Comparison of ENCODE assay signal across 26 mouse cellular contexts in genomic region chr8:119620848-119621465, GRCm38 (mm10). TPM values are rescaled to one million over a fixed set of nuclear protein-coding genes. Genes with fewer than 3 reads are reported as not detected.
DNase-seq lines count a peak whose midpoint lies in the region; ATAC-seq and TF ChIP-seq lines count a peak whose summit lies in the region.
"Had no signal": no experiment of that assay in that cellular context is flagged by ENCODE, and none has a peak within 500 bp of the region (broad histone marks: within the 10 kb centered on the region; RNA-seq: fewer than 3 reads in every experiment).

No protein-coding gene starts in this region.

- no peak for DNase-seq in gastrocnemius, adult 2 months
- no peak for DNase-seq in gastrocnemius, postnatal 36 days
- DNase-seq in heart, adult 2 months: no peak
- peak; percentile 74 for DNase-seq in ZHBTc4 (ENCODE audit: low read depth, low spot score)
- no peak for DNase-seq in layer of hippocampus, adult 9-11 months
- no peak for DNase-seq in thymus, postnatal 14 days
- DNase-seq: adrenal gland, postnatal 10 days; cerebellum, adult 11 months; cerebellum, adult 8-10 months; cerebellum, postnatal 14 days; embryo, embryonic 11 days; kidney, adult 2 months had no signal

- intact Hi-C loops in gastrocnemius, adult 2 months (cut with DNase I): no loop called here
- intact Hi-C loops in gastrocnemius, postnatal 36 days (cut with DNase I): no loop called here
- intact Hi-C loops in heart, adult 2 months (cut with DNase I): no loop called here

- H3K9ac ChIP-seq in heart, adult 2 months (ENCODE audit: low read depth, low read length): no peak overlapping the region
- H3K9ac ChIP-seq in heart, embryonic 11.5 days (ENCODE audit: low read depth, low read length): no peak overlapping the region
- no peak overlapping the region for H3K9ac ChIP-seq in ES-Bruce4 (ENCODE audit: low read depth, poor library complexity, severe bottlenecking)
- H3K9ac ChIP-seq: embryonic facial prominence, embryonic 15.5 days; hindbrain, embryonic 15.5 days; kidney, embryonic 15.5 days had no signal

- no peak for ATAC-seq in heart, embryonic 11.5 days (replicated peaks; ENCODE audit: insufficient number of reproducible peaks, low FRiP score, low TSS enrichment)
- ATAC-seq: forebrain, embryonic 14.5 days; intestine, embryonic 16.5 days had no signal

- H3K4me2 ChIP-seq in heart, embryonic 11.5 days: no peak overlapping the region; the same call in 1 of the 2 replicates
- H3K4me2 ChIP-seq: embryonic facial prominence, embryonic 15.5 days; hindbrain, embryonic 15.5 days; kidney, embryonic 15.5 days had no signal

- H3K79me2 ChIP-seq in heart, adult 2 months (replicated peaks; ENCODE audit: control insufficient read depth, insufficient read depth, low read length): no peaks in the 10 kb centered on the region

- no peaks in the 10 kb centered on the region for H3K9me3 ChIP-seq in heart, embryonic 11.5 days (replicated peaks; ENCODE audit: control insufficient read depth, low read length)
- H3K9me3 ChIP-seq in ES-Bruce4 (replicated peaks; ENCODE audit: control insufficient read depth, insufficient read depth, low read length, poor library complexity, severe bottlenecking): no peaks in the 10 kb centered on the region
- H3K9me3 ChIP-seq: embryonic facial prominence, embryonic 15.5 days; forebrain, embryonic 10.5 days; hindbrain, embryonic 15.5 days; kidney, embryonic 15.5 days had no signal

- 63% methylated on average over 14 of the region's 14 CpGs for WGBS in heart, adult 2 months
- 62% methylated on average over 14 of the region's 14 CpGs for WGBS in heart, embryonic 11.5 days (ENCODE audit: insufficient replicate concordance)

- H3K4me1 ChIP-seq in heart, adult 2 months (ENCODE audit: control insufficient read depth, insufficient read depth, low read length): no peaks in the 10 kb centered on the region; the same call in 1 of the 2 replicates
- peaks cover 9% of the 10 kb centered on the region for H3K4me1 ChIP-seq in heart, embryonic 11.5 days (ENCODE audit: control insufficient read depth, insufficient read depth, low read length)
- peaks cover 5% of the 10 kb centered on the region for H3K4me1 ChIP-seq in ES-Bruce4 (ENCODE audit: control insufficient read depth, insufficient read depth, low read length)
- H3K4me1 ChIP-seq: embryonic facial prominence, embryonic 15.5 days; hindbrain, embryonic 15.5 days; kidney, embryonic 15.5 days had no signal

- H3K36me3 ChIP-seq in heart, adult 2 months (ENCODE audit: control insufficient read depth, insufficient read depth, low read length): no peaks in the 10 kb centered on the region
- no peaks in the 10 kb centered on the region for H3K36me3 ChIP-seq in heart, embryonic 11.5 days (ENCODE audit: control insufficient read depth, insufficient read depth, low read length)
- no peaks in the 10 kb centered on the region for H3K36me3 ChIP-seq in ES-Bruce4 (ENCODE audit: control insufficient read depth, insufficient read depth, low read length, poor library complexity, severe bottlenecking)
- H3K36me3 ChIP-seq: embryonic facial prominence, embryonic 15.5 days; forebrain, embryonic 10.5 days; hindbrain, embryonic 15.5 days; kidney, embryonic 15.5 days had no signal

- peak overlapping the region; percentile 91 for H3K27ac ChIP-seq in gastrocnemius, adult 2 months
- peak overlapping the region; percentile 52 for H3K27ac ChIP-seq in heart, adult 2 months
- no peak overlapping the region for H3K27ac ChIP-seq in heart, embryonic 11.5 days (ENCODE audit: low read depth, low read length)
- peak overlapping the region; percentile 14; the same call in 1 of the 2 replicates for H3K27ac ChIP-seq in ES-Bruce4 (ENCODE audit: insufficient read depth, low read length)
- H3K27ac ChIP-seq: embryonic facial prominence, embryonic 15.5 days; forebrain, embryonic 10.5 days; hindbrain, embryonic 15.5 days; kidney, embryonic 15.5 days had no signal

- TF ChIP-seq POLR2A in heart, adult 2 months (IDR thresholded peaks at IDR 0.05; ENCODE audit: insufficient read depth, low read depth, low read length): no peak; the same call in 1 of the 2 replicates
- TF ChIP-seq POLR2A in ES-Bruce4 (IDR thresholded peaks at IDR 0.05; ENCODE audit: insufficient read depth, low read length): no peak

- no peak overlapping the region for H3K4me3 ChIP-seq in gastrocnemius, adult 2 months
- no peak overlapping the region for H3K4me3 ChIP-seq in heart, adult 2 months
- H3K4me3 ChIP-seq in heart, embryonic 11.5 days (ENCODE audit: low read depth, low read length): no peak overlapping the region
- no peak overlapping the region for H3K4me3 ChIP-seq in ES-Bruce4 (ENCODE audit: low read depth, low read length)
- H3K4me3 ChIP-seq: embryonic facial prominence, embryonic 15.5 days; erythroblast, embryonic 14.5 days; forebrain, embryonic 10.5 days; hindbrain, embryonic 15.5 days; kidney, embryonic 15.5 days had no signal

- no peak for TF ChIP-seq CTCF in gastrocnemius, adult 2 months (IDR thresholded peaks at IDR 0.05)
- no peak for TF ChIP-seq CTCF in heart, adult 2 months (IDR thresholded peaks at IDR 0.05)
- no peak for TF ChIP-seq CTCF in ES-Bruce4 (IDR thresholded peaks at IDR 0.05; ENCODE audit: low read depth, low read length)

- peak; percentile 84; the same call in 1 of the 2 replicates for TF ChIP-seq EP300 in heart, adult 2 months (IDR thresholded peaks at IDR 0.05; ENCODE audit: insufficient read depth, low read depth, low read length)
- TF ChIP-seq EP300 in ES-Bruce4 (IDR thresholded peaks at IDR 0.05; ENCODE audit: insufficient read depth, low read depth, low read length): peak; percentile 79

- H3K27me3 ChIP-seq in heart, adult 2 months (ENCODE audit: control insufficient read depth, insufficient read depth, low read length): no peaks in the 10 kb centered on the region
- H3K27me3 ChIP-seq in heart, embryonic 11.5 days (ENCODE audit: control insufficient read depth, insufficient read depth, low read length): peaks cover 3% of the 10 kb centered on the region
- no peaks in the 10 kb centered on the region for H3K27me3 ChIP-seq in ES-Bruce4 (ENCODE audit: control insufficient read depth, insufficient read depth, low read length, poor library complexity, severe bottlenecking)
- H3K27me3 ChIP-seq: embryonic facial prominence, embryonic 15.5 days; hindbrain, embryonic 15.5 days; kidney, embryonic 15.5 days had no signal

RNA-seq across cellular contexts. Expression of gene Adad2, which starts 8.4 kb away (rescaled TPM):
- total RNA-seq in gastrocnemius, adult 2 months (2021): not detected
- total RNA-seq in gastrocnemius, postnatal 36 days (2021): under 1 TPM; 0.17 to 0.20 TPM
- total RNA-seq in heart, adult 2 months (2021): not detected
- not detected in 2 replicates for polyA plus RNA-seq in heart, adult 2 months (2012; rRNA removed)
- polyA plus RNA-seq in heart, embryonic 11.5 days (2014; fragmentation: Nextera tagmentation; extraction: Ambion mirVana): not detected in 2 replicates
- polyA plus RNA-seq in ES-Bruce4 (2011; ENCODE audit: insufficient read depth, insufficient read length, low read depth, missing spikeins): 1.7 and 2.0 TPM in 2 replicates
- total RNA-seq: adrenal gland, postnatal 10 days; adrenal gland, postnatal 4 days; common myeloid progenitor, adult 5-6 weeks had no signal
- polyA plus RNA-seq: C2C12; erythroblast, embryonic 14.5 days; hindbrain, embryonic 11.5 days; kidney, adult 2 months; kidney, embryonic 15.5 days had no signal

RNA-seq across cellular contexts. Expression of gene Kcng4, which starts 14.5 kb away (rescaled TPM):
- 10 to 100 TPM; 14.1 to 14.3 TPM for total RNA-seq in gastrocnemius, adult 2 months (2021)
- total RNA-seq in gastrocnemius, postnatal 36 days (2021): 10 to 100 TPM; 12.6 to 26.2 TPM
- total RNA-seq in heart, adult 2 months (2021): under 1 TPM; 0.05 to 0.23 TPM
- polyA plus RNA-seq in heart, adult 2 months (2012; rRNA removed): 0.33 and 0.41 TPM in 2 replicates
- not detected in 2 replicates for polyA plus RNA-seq in heart, embryonic 11.5 days (2014; fragmentation: Nextera tagmentation; extraction: Ambion mirVana)
- not detected in 2 replicates for polyA plus RNA-seq in ES-Bruce4 (2011; ENCODE audit: insufficient read depth, insufficient read length, low read depth, missing spikeins)
- total RNA-seq: common myeloid progenitor, adult 5-6 weeks had no signal
- polyA plus RNA-seq: C2C12; embryonic facial prominence, embryonic 11.5 days; erythroblast, embryonic 14.5 days; hindbrain, embryonic 11.5 days had no signal

RNA-seq across cellular contexts. Expression of gene Taf1c, which starts 15.9 kb away (rescaled TPM):
- total RNA-seq in gastrocnemius, adult 2 months (2021): 1 to 10 TPM; 5.2 to 6.6 TPM
- 1 to 10 TPM; 4.0 to 4.8 TPM for total RNA-seq in gastrocnemius, postnatal 36 days (2021)
- 1 to 10 TPM; 3.6 to 3.7 TPM for total RNA-seq in heart, adult 2 months (2021)
- polyA plus RNA-seq in heart, adult 2 months (2012; rRNA removed): 6.5 and 8.7 TPM in 2 replicates
- polyA plus RNA-seq in heart, embryonic 11.5 days (2014; fragmentation: Nextera tagmentation; extraction: Ambion mirVana): 7.1 and 8.0 TPM in 2 replicates
- polyA plus RNA-seq in ES-Bruce4 (2011; ENCODE audit: insufficient read depth, insufficient read length, low read depth, missing spikeins): 7.3 and 7.5 TPM in 2 replicates

RNA-seq across cellular contexts. Expression of gene Wfdc1, which starts 45.2 kb away (rescaled TPM):
- total RNA-seq in gastrocnemius, adult 2 months (2021): 10 to 100 TPM; 96.5 to 98.7 TPM
- total RNA-seq in gastrocnemius, postnatal 36 days (2021): 100 to 1,000 TPM; 103 to 105 TPM
- total RNA-seq in heart, adult 2 months (2021): 10 to 100 TPM; 27.9 to 33.2 TPM
- polyA plus RNA-seq in heart, adult 2 months (2012; rRNA removed): 39.0 and 41.4 TPM in 2 replicates
- polyA plus RNA-seq in heart, embryonic 11.5 days (2014; fragmentation: Nextera tagmentation; extraction: Ambion mirVana): 2.1 and 2.3 TPM in 2 replicates
- polyA plus RNA-seq in ES-Bruce4 (2011; ENCODE audit: insufficient read depth, insufficient read length, low read depth, missing spikeins): not detected in 2 replicates
- total RNA-seq: common myeloid progenitor, adult 5-6 weeks had no signal
- polyA plus RNA-seq: C2C12; erythroblast, embryonic 14.5 days had no signal

RNA-seq across cellular contexts. Expression of gene Dnaaf1, which starts 45.9 kb away (rescaled TPM):
- not detected for total RNA-seq in gastrocnemius, adult 2 months (2021)
- total RNA-seq in gastrocnemius, postnatal 36 days (2021): not detected
- total RNA-seq in heart, adult 2 months (2021): not detected
- polyA plus RNA-seq in heart, adult 2 months (2012; rRNA removed): 0.12 and 0.39 TPM in 2 replicates
- polyA plus RNA-seq in heart, embryonic 11.5 days (2014; fragmentation: Nextera tagmentation; extraction: Ambion mirVana): 0.26 and 0.38 TPM in 2 replicates
- polyA plus RNA-seq in ES-Bruce4 (2011; ENCODE audit: insufficient read depth, insufficient read length, low read depth, missing spikeins): 0.28 TPM in 1 of 2 replicates, not detected in the other
- total RNA-seq: adrenal gland, postnatal 10 days; common myeloid progenitor, adult 5-6 weeks had no signal
- polyA plus RNA-seq: embryonic facial prominence, embryonic 11.5 days; erythroblast, embryonic 14.5 days had no signal

Comparison
In these comparisons a context has a peak if more than half of its experiments do, and no peak if none do; other contexts are left out.
1. RNA of gene Kcng4, which starts 14.5 kb away (total RNA-seq): 12.6 to 26.2 TPM in gastrocnemius, postnatal 36 days and 14.1 to 14.3 TPM in gastrocnemius, adult 2 months; 0.05 to 0.23 TPM in heart, adult 2 months; every median in the first group is over 10 times any median in the second.